Mouse (Mus musculus) midbrain, embryonic 11.5 days (tissue): Measurements from ENCODE around the gene Pdpn. TPM values are rescaled to one million over a fixed set of nuclear protein-coding genes. Genes with fewer than 3 reads are reported as not detected.

Experiments
- polyA plus RNA-seq: library from polyadenylated mRNA; unstranded; fragments of >200 nt; fragmentation: Nextera tagmentation; extraction: Ambion mirVana; gene quantifications from 2 replicates; pipeline ENCODE4 v1.2.1, GENCODE M21; 2014

Gene Pdpn
- polyA plus RNA-seq, 1 experiment from 2014 or later = 119 TPM

Other genes with a start within 250 kb of the Pdpn start
- gene Prdm2, start 86.6 kb downstream of the Pdpn start, polyA plus RNA-seq = 14.2 and 14.7 TPM in 2 replicates
- gene Lrrc38, start 50.2 kb upstream of the Pdpn start, polyA plus RNA-seq = 0.08 and 0.27 TPM in 2 replicates
- not detected in 2 replicates for gene Pramel1, start 94.9 kb upstream of the Pdpn start, polyA plus RNA-seq
- 15.6 and 18.6 TPM in 2 replicates for gene Pramef8, start 112.9 kb upstream of the Pdpn start, polyA plus RNA-seq
- not detected in 2 replicates for gene Oog4, start 150.8 kb upstream of the Pdpn start, polyA plus RNA-seq
- not detected in 2 replicates for gene Gm13043, start 211.8 kb upstream of the Pdpn start, polyA plus RNA-seq
- not detected in 2 replicates for gene Gm13040, start 236.4 kb upstream of the Pdpn start, polyA plus RNA-seq